Mouse (Mus musculus) megakaryocyte-erythroid progenitor cell, adult 5-6 weeks (primary cell): ENCODE measurements around the gene Gm17604. TPM values are rescaled to one million over a fixed set of nuclear protein-coding genes. Genes with fewer than 3 reads are reported as not detected.

ENCODE experiments used
- ATAC-seq: replicated peaks from 2 replicates; pipeline ENCODE4 v1.8.0; 2016; ENCODE audit warnings: mild to moderate bottlenecking, inconsistent platforms; ENCODE audit not compliant: severe bottlenecking, poor library complexity, low FRiP score, low TSS enrichment
- total RNA-seq, 2 experiments: library from RNA; stranded (forward) in 1 of 2; stranded (reverse) in 1 of 2; fragments of 200-1000, 215-1000 nt in 1 of 2; fragments of >200 nt in 1 of 2; fragmentation: Nextera tagmentation in 1 of 2; gene quantifications; 2 replicates each; pipeline ENCODE4 v1.2.3; 2014 to 2017

Gene Gm17604
- total RNA-seq (2014; fragmentation: Nextera tagmentation), result not detected in 2 replicates
- not detected in 2 replicates for total RNA-seq (2017)

DNA sequence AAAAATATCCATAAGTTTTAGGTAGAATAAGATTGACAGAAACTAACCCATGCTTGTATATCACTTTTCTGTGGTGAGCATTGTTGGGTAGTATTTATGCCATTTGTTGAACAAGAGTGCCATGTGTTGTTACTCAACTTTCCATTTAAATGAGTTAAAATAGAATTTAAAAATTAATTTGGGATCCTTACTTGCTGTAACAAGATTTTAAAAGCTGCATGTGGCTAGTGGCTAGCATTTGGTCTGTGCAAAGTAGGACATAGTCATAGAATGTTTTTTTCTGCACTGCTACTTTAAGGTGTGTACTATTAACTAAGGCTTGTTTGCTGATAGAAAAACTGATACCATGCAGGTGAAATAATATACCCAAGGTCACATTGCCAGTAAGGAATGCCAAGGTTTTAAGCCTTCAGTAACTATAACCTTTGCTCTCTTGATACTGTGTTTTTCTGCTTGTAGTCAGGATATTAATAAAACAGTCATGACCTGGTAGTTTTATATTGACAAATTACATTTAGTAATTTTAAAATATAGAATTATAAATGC lies at the start of gene Gm17604:
Gene Gm17604, minus strand, starts transcription at position 51 of the 546 bp plus-strand sequence.
- ATAC-seq, result no peak

DNA sequence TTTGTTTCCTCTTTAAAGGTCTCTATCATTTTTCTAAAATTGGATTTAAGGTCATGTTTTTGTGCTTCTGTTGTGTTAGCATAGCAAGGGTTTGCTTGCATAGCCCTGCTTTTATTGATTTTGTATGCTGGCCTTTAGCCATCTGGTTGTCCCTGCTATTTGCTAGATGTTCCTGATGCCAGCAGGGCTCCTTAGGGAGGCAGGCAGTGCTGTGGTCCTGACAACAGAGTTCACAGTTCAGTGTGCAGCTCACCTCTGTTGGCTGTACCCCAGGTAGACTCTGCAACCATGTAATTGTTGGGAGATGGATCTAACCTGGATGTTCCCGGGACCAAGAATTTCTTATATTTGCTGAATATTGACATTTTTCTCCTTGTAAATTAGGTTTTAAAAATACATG lies 45.3 kb upstream of the Gm17604 start:
- ATAC-seq, result no peak

DNA sequence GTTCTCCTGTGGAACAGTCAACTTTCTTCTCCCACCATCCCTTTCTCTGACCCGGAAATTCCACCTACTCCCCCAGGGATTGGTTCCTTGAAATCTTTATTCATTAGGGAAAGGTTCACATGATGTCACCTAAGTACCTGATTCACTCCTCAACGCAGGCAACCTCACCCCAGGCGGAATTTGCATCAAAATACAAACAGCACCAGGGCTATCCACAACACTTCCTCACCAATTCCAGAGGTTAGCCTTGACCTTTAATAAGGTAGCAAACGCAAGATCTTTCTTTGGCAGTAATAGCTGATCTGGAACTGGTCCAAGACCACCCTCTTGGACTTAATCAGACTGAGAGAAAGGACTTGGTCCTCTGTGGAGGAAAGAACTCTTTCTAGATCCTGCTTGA lies 1.5 kb downstream of the Gm17604 start:
- ATAC-seq, result no peak

DNA sequence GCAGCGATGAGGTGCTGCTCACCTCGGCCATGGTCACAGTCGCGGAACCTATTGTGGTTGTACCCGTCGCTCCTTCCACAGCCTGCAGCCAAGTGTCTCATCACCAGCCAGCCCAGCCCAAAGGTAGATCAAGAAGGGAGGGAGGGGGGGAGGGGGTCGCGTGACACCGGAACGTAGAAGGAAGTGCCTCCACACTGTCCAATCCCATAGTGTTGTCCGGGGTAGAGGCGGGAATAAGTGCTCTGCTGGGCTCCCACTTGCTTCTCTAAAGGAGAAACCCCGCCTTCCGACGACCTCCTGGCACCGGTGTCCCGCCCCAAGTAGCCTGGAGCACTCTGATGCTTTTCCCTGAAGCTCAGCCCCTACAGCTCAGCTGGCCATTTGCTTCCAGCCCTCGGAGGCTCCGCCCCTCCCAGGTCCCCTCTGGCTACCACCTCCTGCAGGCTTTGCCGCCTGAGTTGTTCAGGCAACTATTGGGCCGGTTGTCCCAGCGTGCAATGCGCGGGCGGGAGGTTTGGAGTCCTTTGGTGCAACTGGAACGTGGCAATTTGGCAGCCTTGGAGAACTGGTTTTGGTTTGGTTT lies 24.3 kb downstream of the Gm17604 start, which contains the start of the genes Mospd2 and Fancb:
Gene Mospd2, minus strand, starts transcription at position 183 of the 583 bp plus-strand sequence.
Gene Fancb, plus strand, starts transcription at position 400 of the 583 bp plus-strand sequence.
- ATAC-seq, result peak; percentile 99

DNA sequence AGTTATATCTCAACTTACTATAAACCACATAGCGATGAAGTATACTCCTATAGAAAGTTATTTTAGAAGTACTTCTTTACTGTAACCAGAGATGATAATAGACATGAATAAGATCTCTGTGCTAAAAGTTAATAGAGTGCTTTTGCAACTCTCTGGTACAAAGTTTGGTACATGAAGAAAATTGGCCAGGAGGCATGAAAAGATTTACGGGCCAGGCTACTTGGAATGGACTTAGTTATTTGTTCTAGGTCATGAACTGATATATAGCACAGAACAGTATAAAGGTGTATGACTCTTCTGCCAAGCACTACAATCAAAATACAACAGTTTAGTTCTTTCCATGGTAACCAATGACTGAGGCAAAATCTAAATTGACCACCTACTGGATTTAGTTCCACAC lies 25.8 kb downstream of the Gm17604 start:
- no peak for ATAC-seq

DNA sequence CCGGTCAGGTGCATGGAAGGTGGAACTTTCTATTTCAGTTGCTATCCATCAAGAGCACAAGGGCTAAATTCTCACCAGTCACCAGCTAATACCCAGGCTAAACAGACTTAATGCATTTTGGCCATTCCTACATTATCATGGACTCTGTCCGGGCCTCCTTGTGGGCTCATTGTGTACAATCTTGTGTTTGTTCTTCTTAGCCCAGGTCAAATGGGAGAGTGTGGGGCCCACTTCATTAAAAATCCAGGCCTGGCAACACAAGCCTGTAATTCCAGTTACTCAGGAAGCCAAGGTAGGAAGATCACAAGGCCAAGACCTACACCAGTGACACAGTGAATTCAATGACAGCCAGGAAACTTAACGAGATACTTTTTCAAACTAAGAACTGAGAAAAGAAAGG lies 33.4 kb downstream of the Gm17604 start:
- ATAC-seq, result no peak

DNA sequence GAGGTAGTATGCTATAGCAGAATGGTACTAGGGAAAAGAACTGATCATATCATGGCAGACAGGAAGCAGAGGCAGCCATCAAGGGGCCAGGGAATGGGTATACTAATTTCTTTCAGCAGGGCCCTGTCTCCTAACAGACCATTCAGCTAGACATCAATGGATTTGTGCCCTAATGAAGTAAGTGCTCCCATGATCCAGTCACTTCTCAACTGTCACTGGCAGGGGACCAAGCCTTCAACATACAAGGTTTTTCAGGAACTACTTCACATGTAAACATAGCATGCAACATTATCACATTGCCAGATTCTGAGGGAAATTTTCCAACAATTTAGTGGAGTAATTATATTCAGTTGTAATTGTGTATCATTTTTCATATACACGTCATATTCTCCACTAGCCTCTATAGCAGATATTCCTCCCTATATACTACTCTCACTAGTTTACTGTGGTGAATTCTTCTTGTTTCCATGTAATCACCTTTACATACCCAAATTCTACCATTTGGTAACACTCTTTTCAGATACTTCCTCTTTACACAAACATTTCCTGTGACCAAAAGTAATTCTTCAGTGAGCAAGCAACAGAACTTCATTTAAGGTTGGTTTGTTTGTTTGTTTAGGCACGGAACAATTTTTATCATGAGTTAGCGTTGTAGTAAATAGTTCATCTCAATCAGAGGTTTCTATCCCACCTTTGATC lies 38.7 kb downstream of the Gm17604 start:
- no peak for ATAC-seq

Other genes starting within 250 kb of the Gm17604 start
- gene Mospd2, start 24.5 kb downstream of the Gm17604 start, total RNA-seq (2014; fragmentation: Nextera tagmentation), result 5.2 and 9.3 TPM in 2 replicates
- 13.5 and 19.5 TPM in 2 replicates for gene Mospd2, start 24.5 kb downstream of the Gm17604 start, total RNA-seq (2017)
- gene Fancb, start 24.2 kb downstream of the Gm17604 start, total RNA-seq (2014; fragmentation: Nextera tagmentation), result 5.4 and 9.7 TPM in 2 replicates
- 5.2 and 14.7 TPM in 2 replicates for gene Fancb, start 24.2 kb downstream of the Gm17604 start, total RNA-seq (2017)